Mouse (Mus musculus) lung, postnatal 10 days (tissue): ENCODE data around the gene Mrpl12.

Experiments used
- DNase-seq: peaks from one replicate; pipeline ENCODE4 v3.0.0; 2021

Gene Mrpl12

GRCm38 (mm10) chr11:120484265-120484981 is at the start of gene Mrpl12:
Gene Mrpl12 (plus strand): TSS chr11:120484613.
- peak; percentile 92 for DNase-seq

DNA sequence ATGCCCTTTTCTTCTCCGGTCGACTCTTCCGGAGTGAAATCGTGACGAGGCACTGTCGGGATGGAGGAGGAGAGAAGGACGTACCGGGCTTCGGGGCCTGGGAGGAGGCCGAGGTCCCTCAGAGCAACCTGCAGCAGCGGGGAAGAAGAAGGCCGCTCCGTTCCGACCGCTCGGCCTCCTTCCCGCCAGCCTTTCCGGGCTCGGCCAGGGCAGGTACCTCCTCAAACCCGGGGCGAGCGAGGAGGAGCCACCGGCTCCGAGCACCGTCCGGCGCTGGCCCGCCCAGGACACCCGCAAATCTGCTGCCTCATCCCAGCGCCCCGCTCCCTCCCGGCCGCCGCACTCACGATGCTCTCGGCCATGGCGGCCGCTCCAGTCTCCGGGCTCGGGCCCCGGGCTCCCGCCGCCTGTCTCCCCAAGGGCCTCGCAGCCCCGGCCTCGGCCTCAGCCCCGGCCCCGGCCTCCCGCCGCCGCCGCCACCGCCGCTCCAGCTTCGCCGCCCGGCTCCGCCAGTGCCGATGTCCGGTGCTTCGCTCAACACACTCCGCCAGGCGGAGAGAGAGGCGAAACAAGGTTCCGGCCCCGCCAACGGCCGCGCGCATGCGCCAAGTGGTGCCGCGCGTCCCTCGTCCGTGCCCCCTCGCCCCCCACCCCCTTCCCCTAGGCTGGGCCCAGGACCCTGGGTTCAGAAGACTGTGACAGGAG is 47.1 kb upstream of the Mrpl12 start, which contains the start of gene Nploc4:
TSS of gene Nploc4 (minus strand) at position 557 of the 705 bp plus-strand sequence.
- DNase-seq = peak; percentile 94

DNA sequence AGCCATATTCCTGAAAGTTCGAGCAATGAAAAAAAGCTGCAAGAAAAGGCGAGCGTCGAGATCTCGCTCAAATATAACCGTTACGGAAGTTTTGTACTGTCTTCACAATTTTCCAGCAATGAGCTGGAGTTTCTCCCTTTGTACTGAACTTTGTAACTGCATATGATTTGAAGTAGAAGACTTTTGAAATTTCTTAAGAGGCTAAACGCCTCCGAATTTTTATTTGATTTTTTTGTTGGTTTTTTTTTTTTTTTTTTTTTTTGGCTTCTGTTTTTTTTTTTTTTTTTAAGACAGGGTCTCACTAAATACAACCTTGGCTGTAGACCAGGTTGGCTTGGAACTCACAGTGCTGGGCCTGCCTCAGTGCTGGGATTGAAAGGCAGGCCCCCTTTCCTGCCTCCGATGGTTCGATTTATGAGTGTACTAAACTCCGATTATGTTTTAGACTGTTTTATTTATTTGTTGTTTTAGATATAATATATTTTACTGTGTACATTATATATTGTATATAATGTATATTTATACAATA is 46.5 kb upstream of the Mrpl12 start:
- DNase-seq = no peak

DNA sequence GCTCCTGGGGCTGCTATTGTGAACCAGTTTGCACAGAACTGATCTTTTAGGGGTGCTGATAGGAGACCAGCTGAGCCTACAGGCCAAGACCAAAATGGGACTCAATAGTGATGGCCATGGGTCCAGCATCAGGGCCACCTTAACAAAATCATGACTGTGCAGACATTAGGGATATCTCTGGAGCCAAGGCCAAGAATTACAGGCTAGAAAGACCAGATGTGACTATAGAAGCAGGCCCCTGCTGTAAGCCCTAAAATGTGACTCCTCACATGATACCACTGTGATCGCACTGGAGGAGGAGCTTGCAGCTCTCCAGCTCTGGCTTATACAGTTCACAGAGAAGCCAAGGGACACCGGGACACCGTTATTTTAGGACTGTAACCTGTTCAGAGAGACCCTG is 42.1 kb upstream of the Mrpl12 start, which contains the start of gene Tspan10:
TSS of gene Tspan10 (plus strand) at position 301 of the 400 bp plus-strand sequence.
- no peak for DNase-seq

GRCm38 (mm10) chr11:120442765-120443280 is 41.6 kb upstream of the Mrpl12 start:
- no peak for DNase-seq

DNA sequence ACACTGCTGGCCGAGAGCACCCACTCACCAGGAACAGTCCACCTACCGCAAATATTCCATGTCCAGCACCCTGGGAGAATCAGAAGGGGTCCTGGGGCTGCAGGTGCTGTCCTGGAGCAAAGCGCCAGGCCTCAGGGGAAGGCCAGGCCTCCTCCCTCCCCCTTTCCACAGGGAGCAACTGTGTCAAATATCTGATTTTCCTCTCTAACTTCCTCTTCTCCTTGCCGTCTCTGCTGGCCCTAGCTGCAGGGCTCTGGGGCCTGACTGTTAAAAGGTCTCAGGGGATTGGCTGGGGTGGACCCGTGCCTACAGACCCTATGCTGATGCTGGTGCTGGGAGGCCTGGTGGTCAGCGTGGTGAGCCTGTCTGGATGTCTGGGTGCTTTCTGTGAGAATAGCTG is 40.3 kb upstream of the Mrpl12 start:
- no peak for DNase-seq

- no peak for DNase-seq
Observed at GRCm38 (mm10) chr11:120445475-120445874, 38.9 kb upstream of the Mrpl12 start.

DNA sequence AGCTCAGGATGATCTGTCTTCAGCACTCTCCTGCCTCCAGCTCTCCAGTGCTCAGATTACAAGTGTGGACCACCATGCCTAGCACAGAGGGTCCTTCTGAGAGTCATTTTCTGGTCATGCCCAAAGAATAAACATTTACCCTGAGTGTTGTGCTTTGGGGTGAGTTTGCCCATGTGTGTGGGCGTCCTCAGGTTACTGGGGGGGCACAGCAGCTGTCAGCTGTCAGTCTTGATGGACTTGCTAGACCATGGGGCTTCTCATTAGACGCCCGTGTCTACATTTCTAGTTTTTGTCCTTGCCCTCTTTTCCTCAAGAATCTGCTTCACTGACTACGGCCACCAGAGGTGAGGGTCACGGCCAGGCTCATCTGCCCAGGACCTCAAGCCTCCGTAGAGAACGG is 37.2 kb upstream of the Mrpl12 start:
- DNase-seq = no peak

- DNase-seq = no peak
Observed at GRCm38 (mm10) chr11:120452246-120452645, 32.2 kb upstream of the Mrpl12 start.

DNA sequence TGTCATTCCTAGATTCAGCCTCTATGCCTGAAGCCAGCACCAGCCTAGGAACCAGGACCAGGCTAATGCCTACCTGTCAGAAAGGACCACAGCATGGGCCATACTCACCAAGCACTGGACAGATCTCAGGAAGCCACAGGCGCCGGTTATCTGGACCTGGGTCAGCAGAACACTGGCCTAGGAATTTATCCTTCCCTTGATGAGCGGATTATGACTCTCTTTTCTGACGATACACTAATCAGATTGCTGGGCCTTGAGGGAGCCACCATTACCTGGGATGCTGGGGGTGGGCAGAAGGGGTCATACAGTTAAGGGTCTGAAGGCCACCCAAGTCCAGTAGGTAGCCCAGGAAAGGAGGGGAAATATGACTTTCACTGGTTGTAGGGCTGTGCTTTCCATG is 31.1 kb upstream of the Mrpl12 start, which contains the start of gene Pde6g:
TSS of gene Pde6g (minus strand) at position 195 of the 400 bp plus-strand sequence.
- DNase-seq = no peak

DNA sequence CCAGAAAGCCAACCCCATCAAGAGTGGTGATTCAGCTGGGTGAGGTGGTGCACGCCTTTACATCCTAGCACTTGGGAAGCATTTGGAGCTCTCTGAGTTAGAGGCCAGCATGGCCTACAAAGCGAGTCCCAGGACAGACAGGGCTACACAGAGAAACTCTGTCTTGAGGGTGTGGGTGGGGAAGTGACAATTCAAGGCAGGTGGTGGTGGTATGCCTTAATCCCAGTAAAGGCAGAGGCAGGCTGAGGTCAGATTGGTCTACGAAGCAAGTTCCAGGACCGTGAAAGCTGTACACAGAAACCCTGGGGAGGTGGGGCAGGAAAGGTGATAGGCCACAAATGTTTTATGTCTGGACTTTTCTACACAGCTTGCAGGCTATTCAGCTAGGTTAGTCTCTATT is 29.4 kb upstream of the Mrpl12 start:
- no peak for DNase-seq

- DNase-seq = no peak
Observed at GRCm38 (mm10) chr11:120455413-120455812, 29.0 kb upstream of the Mrpl12 start.

- DNase-seq = no peak
Observed at GRCm38 (mm10) chr11:120457370-120457769, 27.0 kb upstream of the Mrpl12 start.

DNA sequence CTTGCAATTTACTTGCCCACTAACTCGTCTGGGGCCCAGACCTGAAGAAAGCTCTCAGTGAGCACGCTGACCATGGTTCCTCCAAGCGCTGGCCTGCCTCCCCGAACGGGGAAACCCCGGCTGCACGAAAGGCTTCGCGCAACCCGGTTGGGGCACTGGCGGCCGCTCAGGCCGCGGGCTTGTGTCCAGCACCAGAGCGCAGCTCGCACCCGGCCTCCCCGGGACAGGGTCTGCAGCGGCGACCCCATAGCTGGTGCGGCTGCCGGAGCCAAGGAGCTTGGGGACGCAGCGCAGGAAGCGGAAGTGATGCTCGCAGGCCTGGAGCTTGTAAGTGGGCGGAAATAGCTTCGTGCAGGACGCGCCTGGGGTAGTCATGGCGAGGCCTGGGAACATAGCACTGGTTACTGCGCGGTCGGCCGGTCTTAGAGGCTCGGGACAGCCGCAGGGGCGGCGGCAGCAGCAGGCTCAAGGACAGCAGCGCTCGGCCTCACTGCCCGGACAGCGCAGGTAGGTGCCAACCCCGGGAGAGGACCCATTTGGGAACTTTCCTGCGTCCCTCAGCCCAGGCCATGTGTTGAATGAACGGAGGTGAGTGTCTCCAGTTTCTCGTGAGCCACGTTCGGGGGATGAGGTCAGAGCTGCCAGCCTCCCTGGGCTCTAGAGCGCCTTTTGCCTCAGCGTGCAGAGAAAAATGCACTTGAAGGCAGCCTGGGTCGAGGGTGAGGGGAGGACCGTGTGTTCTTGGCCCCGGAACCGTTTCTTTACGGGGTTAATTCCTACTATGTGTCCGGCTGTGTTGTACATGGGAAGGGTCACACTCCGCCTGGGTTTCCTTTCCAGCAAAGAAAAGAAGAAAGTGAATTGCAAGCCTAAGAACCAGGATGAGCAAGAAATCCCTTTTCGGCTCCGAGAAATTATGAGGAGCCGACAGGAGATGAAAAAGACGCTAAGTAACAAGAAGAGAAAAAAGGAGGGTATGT is 26.4 kb upstream of the Mrpl12 start, which contains the start of the genes Oxld1 and Ccdc137:
TSS of gene Oxld1 (minus strand) at position 297 of the 980 bp plus-strand sequence.
TSS of gene Ccdc137 (plus strand) at position 344 of the 980 bp plus-strand sequence.
- DNase-seq = peak; percentile 78

DNA sequence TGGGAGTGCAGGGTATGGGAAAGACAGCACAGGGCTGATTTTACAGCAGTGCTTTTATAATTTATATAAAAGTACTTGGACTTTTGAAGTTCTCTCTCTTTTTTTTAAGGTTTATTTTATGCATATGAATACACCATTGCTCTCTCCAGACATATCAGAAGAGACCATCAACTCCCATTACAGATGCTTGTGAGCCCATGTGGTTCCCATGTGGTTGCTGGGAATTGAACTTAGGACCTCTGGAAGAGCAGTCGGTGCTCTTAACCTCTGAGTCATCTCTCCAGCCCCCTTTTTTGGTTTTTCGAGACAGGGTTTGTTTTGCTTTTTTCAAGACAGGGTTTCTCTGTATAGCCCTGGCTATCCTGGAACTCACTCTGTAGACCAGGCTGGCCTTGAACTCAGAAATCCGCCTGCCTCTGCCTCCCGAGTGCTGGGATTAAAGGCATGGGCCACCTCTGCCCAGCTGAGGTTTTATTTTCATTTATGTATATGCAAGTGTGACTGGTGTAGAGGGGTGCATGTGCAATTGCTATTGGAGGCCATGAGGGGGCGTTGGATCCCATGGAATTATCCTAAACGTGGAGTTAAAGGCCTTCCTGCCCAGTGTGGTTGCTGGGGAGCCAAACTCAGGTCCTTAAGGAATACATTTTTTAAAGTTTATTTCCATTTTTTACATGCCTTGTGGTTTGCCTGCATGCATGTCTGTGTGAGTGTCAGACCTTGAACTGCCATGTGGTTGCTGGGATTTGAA is 25.4 kb upstream of the Mrpl12 start:
- DNase-seq = no peak

DNA sequence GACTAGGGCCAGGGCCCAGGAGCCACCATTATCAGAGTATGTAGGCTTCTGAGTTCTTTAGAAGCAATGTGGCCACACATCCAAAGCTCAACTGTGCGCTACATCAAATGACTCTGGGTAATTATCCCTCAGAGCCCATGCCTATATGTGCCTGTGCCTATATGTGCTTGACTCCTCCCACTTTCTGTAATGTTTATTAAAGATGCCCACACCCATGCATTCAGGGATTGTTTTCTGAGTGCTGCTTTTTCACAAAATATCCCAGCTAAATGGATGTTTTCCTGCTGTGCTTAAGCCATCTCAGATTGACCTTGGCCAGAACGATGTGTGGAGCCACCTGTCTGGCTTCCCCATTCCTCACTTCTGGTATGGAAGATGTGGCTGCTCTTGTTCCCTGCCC is 20.9 kb upstream of the Mrpl12 start:
- no peak for DNase-seq

DNA sequence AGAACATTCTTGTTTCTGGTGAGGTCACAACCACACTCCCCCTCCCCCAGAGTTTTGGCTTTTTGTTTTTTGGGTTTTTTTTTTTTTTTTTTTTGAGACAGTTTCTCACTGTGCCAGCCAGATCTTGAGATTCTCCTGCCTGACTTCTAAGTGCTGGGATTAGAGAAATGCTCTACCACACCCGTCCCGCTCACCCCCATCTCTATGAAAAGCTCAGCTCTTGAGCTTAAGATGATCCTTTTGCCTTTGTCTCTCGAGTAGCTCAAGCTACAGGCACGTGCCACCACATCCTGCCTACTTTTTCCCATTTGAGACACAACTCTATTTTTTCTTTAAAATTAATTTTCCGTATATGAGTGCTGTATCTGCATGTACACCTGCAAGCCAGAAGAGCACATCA is 20.0 kb upstream of the Mrpl12 start:
- DNase-seq = no peak

- no peak for DNase-seq
Observed at GRCm38 (mm10) chr11:120465521-120465920, 18.9 kb upstream of the Mrpl12 start.

DNA sequence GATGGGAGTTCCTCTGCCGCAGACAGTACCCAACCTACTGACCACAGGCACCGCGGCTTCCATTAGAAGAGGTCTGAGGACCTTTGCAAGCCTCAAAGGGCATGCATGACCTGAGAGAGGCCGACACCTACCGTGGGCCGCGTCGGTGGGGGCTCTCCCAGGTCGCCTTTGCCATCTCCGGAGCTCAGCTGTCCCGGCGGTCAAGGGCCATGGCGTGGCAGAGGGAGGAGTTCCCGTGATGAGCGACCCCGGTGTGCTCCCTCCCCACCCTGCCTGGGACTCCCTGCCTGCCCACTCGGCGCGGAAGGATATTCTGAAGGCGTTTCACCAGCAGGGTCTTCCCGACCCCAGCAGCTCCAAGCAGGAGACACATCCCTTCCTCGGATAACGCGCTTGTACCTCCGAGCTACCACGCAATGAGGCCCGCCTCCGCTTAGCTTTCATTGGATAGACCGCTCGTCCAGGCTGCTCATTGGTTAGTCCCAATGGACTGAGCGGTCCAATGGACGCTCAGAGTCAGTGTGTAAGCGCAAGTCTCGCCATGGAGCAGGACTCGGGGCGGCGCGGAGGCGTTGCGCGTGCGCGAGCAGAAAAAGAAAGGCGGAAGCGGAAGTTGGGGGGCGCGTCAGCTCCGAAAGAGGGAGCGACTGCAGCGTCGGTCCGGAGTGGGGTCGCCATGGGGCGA is 17.2 kb upstream of the Mrpl12 start, which contains the start of gene Arl16:
TSS of gene Arl16 (minus strand) at position 557 of the 685 bp plus-strand sequence.
- peak; percentile 98 for DNase-seq

DNA sequence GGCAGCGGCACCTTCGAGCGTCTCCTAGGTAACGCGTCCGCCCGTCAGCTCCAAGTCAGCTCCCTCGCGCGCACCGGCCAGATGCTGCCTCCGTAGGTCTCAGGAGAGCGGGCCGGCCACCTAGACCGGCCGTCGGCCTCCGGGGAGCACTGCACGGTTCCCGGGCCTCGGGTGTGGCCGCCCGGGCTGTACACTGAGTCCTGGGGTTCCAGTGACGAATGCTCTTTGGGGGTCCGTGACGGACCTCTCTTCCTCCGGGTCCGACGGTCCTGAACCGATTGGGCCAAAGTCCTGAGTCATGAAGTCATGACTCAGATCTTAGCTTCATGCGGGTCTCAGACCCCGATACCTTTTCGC is 16.7 kb upstream of the Mrpl12 start:
- no peak for DNase-seq

DNA sequence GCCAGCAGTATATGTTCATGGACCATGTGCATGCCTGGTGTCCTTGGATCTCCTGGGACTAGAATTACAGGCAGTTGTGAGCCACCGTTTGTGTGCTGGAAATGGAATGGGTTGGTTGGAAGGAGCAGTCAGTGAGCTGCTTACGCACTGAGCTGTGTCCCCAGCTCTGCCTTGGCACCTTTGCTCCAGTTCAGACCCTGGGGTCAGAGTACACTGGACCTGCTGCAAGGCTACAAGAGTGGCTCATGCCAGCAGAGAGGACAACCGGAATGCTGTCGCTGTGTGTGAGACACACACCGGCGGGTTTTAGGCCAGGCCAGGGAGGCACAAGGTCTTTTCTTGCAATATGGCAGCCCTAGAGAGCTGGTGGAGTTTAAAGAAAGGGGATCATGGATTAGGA is 12.4 kb upstream of the Mrpl12 start:
- DNase-seq = no peak
